Comparison of ENCODE assay signal across 13 mouse cellular contexts in the genomic region with DNA sequence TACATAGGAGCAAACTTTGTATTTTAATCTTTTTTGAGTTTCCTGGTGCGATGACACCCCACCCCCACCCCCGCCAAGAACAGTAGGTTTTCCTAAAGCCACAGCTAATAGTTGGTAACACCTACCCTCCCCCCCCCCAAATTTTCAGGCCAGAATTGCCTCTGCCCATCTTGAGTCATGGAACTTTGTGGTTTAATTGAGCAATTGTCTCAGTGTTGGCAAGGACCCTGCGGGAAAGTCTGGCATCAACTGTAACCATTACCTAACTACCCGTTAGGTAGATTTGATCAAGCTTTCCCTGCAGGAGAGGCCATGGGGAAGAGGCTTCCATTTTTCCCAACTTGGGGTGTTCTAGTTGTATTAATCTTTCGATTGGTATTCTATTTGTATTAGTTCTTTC. TPM values are rescaled to one million over a fixed set of nuclear protein-coding genes. Genes with fewer than 3 reads are reported as not detected.
"Had no signal": no experiment of that assay in that cellular context is flagged by ENCODE, and none has a peak within 500 bp of the region (broad histone marks: within the 10 kb centered on the region; RNA-seq: fewer than 3 reads in every experiment).

No protein-coding gene starts in this region.

- H3K4me3 ChIP-seq: limb, embryonic 15.5 days; liver, embryonic 12.5 days; midbrain, embryonic 12.5 days had no signal

- H3K9ac ChIP-seq: limb, embryonic 15.5 days; liver, embryonic 12.5 days; lung, embryonic 14.5 days; midbrain, embryonic 12.5 days had no signal

- ATAC-seq: liver, embryonic 12.5 days; midbrain, embryonic 16.5 days had no signal

- H3K27me3 ChIP-seq: limb, embryonic 15.5 days; liver, embryonic 12.5 days; midbrain, embryonic 12.5 days had no signal

- H3K36me3 ChIP-seq: limb, embryonic 15.5 days; liver, embryonic 12.5 days; midbrain, embryonic 12.5 days had no signal

- H3K4me2 ChIP-seq: limb, embryonic 15.5 days; liver, embryonic 12.5 days; lung, embryonic 14.5 days; midbrain, embryonic 12.5 days had no signal

- DNase-seq: kidney, adult 9 months; layer of hippocampus, postnatal 36 days; lung, embryonic 14.5 days; lung, postnatal 10 days; lung, postnatal 4 days; right cerebral cortex, postnatal 14 days; thymus, postnatal 36 days had no signal

- H3K27ac ChIP-seq: kidney, postnatal 0 days; limb, embryonic 15.5 days; liver, embryonic 12.5 days; midbrain, embryonic 12.5 days had no signal

- H3K4me1 ChIP-seq: limb, embryonic 15.5 days; liver, embryonic 12.5 days; midbrain, embryonic 12.5 days had no signal

- H3K9me3 ChIP-seq: limb, embryonic 15.5 days; liver, embryonic 12.5 days; midbrain, embryonic 12.5 days had no signal

RNA-seq across cellular contexts. Expression of gene Flt1, which starts 23.4 kb away (rescaled TPM):
- total RNA-seq: megakaryocyte-erythroid progenitor cell, adult 5-6 weeks had no signal
